Mouse (Mus musculus) right cerebral cortex, postnatal 36 days (tissue): ENCODE data around the gene Upp2.

ENCODE experiments used
- DNase-seq, 2 experiments: peaks; one replicate each; pipeline ENCODE4 v3.0.0; 2022; ENCODE audit warnings: low spot score in 2 of 2, mixed read lengths in 1 of 2

Upp2 gene

GRCm38 (mm10) chr2:58614851-58615250 lies 47.8 kb downstream of the Upp2 start:
- DNase-seq: no peak

GRCm38 (mm10) chr2:58615766-58616165 lies 48.7 kb downstream of the Upp2 start:
- DNase-seq: no peak

GRCm38 (mm10) chr2:58625186-58625585 lies 58.1 kb downstream of the Upp2 start:
- no peak for DNase-seq

GRCm38 (mm10) chr2:58625681-58626080 lies 58.6 kb downstream of the Upp2 start:
- no peak for DNase-seq

GRCm38 (mm10) chr2:58626136-58626769 lies 59.2 kb downstream of the Upp2 start:
- no peak for DNase-seq

GRCm38 (mm10) chr2:58627981-58628380 lies 60.9 kb downstream of the Upp2 start:
- DNase-seq: no peak

GRCm38 (mm10) chr2:58628993-58629392 lies 61.9 kb downstream of the Upp2 start:
- DNase-seq: no peak

- no peak for DNase-seq
Measured at GRCm38 (mm10) chr2:58629440-58629839, 62.3 kb downstream of the Upp2 start.

- DNase-seq: no peak
Measured at GRCm38 (mm10) chr2:58633791-58634190, 66.7 kb downstream of the Upp2 start.

- peak; percentile 85 to 87 for DNase-seq
Measured at GRCm38 (mm10) chr2:58641761-58642555, 74.9 kb downstream of the Upp2 start.

- peak in 1 of 2 experiments; percentile 55 for DNase-seq
Measured at GRCm38 (mm10) chr2:58645667-58646066, 78.6 kb downstream of the Upp2 start.

GRCm38 (mm10) chr2:58655169-58655568 lies 88.1 kb downstream of the Upp2 start:
- no peak for DNase-seq

GRCm38 (mm10) chr2:58656959-58657358 lies 89.9 kb downstream of the Upp2 start:
- DNase-seq: no peak

GRCm38 (mm10) chr2:58657855-58658254 lies 90.8 kb downstream of the Upp2 start:
- DNase-seq: no peak

- DNase-seq: no peak
Measured at GRCm38 (mm10) chr2:58660591-58660990, 93.5 kb downstream of the Upp2 start.

GRCm38 (mm10) chr2:58661116-58661515 lies 94.0 kb downstream of the Upp2 start:
- DNase-seq: no peak

GRCm38 (mm10) chr2:58662661-58663060 lies 95.6 kb downstream of the Upp2 start:
- DNase-seq: no peak

GRCm38 (mm10) chr2:58663404-58664120 lies 96.5 kb downstream of the Upp2 start:
- no peak for DNase-seq

- peak; percentile 50 to 59 for DNase-seq
Measured at GRCm38 (mm10) chr2:58665081-58665814, 98.2 kb downstream of the Upp2 start.

- DNase-seq: no peak
Measured at GRCm38 (mm10) chr2:58667298-58667697, 100.2 kb downstream of the Upp2 start.

- DNase-seq: peak; percentile 37 to 59
Measured at GRCm38 (mm10) chr2:58667991-58668390, 100.9 kb downstream of the Upp2 start.

GRCm38 (mm10) chr2:58669114-58669513 lies 102.0 kb downstream of the Upp2 start:
- no peak for DNase-seq
